Mouse (Mus musculus): ENCODE measurements around the gene Rex1bd. TPM values are rescaled to one million over a fixed set of nuclear protein-coding genes. Genes with fewer than 3 reads are reported as not detected.
A peak's percentile ranks its signal among the peaks of the same experiment; 100 is the strongest.
"Not testable (repeated sequence)": the region's sequence is repeated elsewhere in the genome, so short reads cannot be mapped to it uniquely, and the experiment has no call there.

Rex1bd gene
- polyA plus RNA-seq, 1 experiment = 86.2 TPM

- WGBS = 84% methylated on average over 2 of the region's 2 CpGs
- no peak for DNase-seq (ENCODE audit: low read depth in 1 of 2, low spot score in 2 of 2)
- no peak overlapping the region for H3K4me3 ChIP-seq (ENCODE audit: extremely low read depth, insufficient read depth, insufficient read length)
- H3K4me1 ChIP-seq (ENCODE audit: control insufficient read depth, insufficient read depth, insufficient read length) = peaks cover 13% of the 10 kb centered on the region; the same call in 1 of the 2 replicates
- H3K27me3 ChIP-seq (ENCODE audit: control insufficient read depth, insufficient read depth, low read length) = no peaks in the 10 kb centered on the region
- peaks cover 16% of the 10 kb centered on the region; the same call in 1 of the 2 replicates for H3K36me3 ChIP-seq (ENCODE audit: control insufficient read depth, insufficient read depth, low read length)
- TF ChIP-seq POLR2A (IDR thresholded peaks at IDR 0.05; ENCODE audit: low read depth, low read length) (no peak), CTCF (IDR thresholded peaks at IDR 0.05; ENCODE audit: extremely low read depth, insufficient read depth, insufficient read length, insufficient replicate concordance) (no peak)
- H3K27ac ChIP-seq (ENCODE audit: insufficient read depth, low read length) = no peak overlapping the region
Observed at GRCm38 (mm10) chr8:70511770-70512169, 5.2 kb upstream of the Rex1bd start.

- Histone ChIP-seq H3K4me1 (ENCODE audit: control insufficient read depth, insufficient read depth, insufficient read length) (peaks cover 13% of the 10 kb centered on the region; the same call in 1 of the 2 replicates), H3K36me3 (ENCODE audit: control insufficient read depth, insufficient read depth, low read length) (peaks cover 15% of the 10 kb centered on the region; the same call in 1 of the 2 replicates), H3K4me3 (ENCODE audit: extremely low read depth, insufficient read depth, insufficient read length) (peak overlapping the region; percentile 91; the same call in 1 of the 2 replicates)
- DNase-seq (ENCODE audit: low read depth in 1 of 2, low spot score in 2 of 2); H3K27me3 ChIP-seq (ENCODE audit: control insufficient read depth, insufficient read depth, low read length); H3K27ac ChIP-seq (ENCODE audit: insufficient read depth, low read length): not testable (repeated sequence)
- 46% methylated on average over 6 of the region's 6 CpGs for WGBS
Observed at GRCm38 (mm10) chr8:70511174-70511573, 4.6 kb upstream of the Rex1bd start.

GRCm38 (mm10) chr8:70510228-70510915 lies 3.8 kb upstream of the Rex1bd start, which contains the start of gene Uba52:
Uba52 (minus strand) TSS chr8:70510801.
- under 1% methylated on average over 72 of the region's 74 CpGs for WGBS
- H3K36me3 ChIP-seq (ENCODE audit: control insufficient read depth, insufficient read depth, low read length) = peaks cover 14% of the 10 kb centered on the region; the same call in 1 of the 2 replicates
- TF ChIP-seq POLR2A (IDR thresholded peaks at IDR 0.05; ENCODE audit: low read depth, low read length) = peak; percentile 65
- no peak for TF ChIP-seq CTCF (IDR thresholded peaks at IDR 0.05; ENCODE audit: extremely low read depth, insufficient read depth, insufficient read length, insufficient replicate concordance)

GRCm38 (mm10) chr8:70509281-70509952 lies 2.9 kb upstream of the Rex1bd start:
- no peaks in the 10 kb centered on the region for H3K27me3 ChIP-seq (ENCODE audit: control insufficient read depth, insufficient read depth, low read length)
- peaks cover 18% of the 10 kb centered on the region for H3K4me1 ChIP-seq (ENCODE audit: control insufficient read depth, insufficient read depth, insufficient read length)
- H3K27ac ChIP-seq (ENCODE audit: insufficient read depth, low read length) = peak overlapping the region; percentile 46; the same call in 1 of the 2 replicates
- H3K36me3 ChIP-seq (ENCODE audit: control insufficient read depth, insufficient read depth, low read length) = peaks cover 14% of the 10 kb centered on the region; the same call in 1 of the 2 replicates
- TF ChIP-seq CTCF (IDR thresholded peaks at IDR 0.05; ENCODE audit: extremely low read depth, insufficient read depth, insufficient read length, insufficient replicate concordance) (no peak), POLR2A (IDR thresholded peaks at IDR 0.05; ENCODE audit: low read depth, low read length) (no peak)
- 10% methylated on average over 25 of the region's 25 CpGs for WGBS
- peak overlapping the region; percentile 91 for H3K4me3 ChIP-seq (ENCODE audit: extremely low read depth, insufficient read depth, insufficient read length)
- DNase-seq (ENCODE audit: low read depth in 1 of 2, low spot score in 2 of 2) = no peak

More at GRCm38 (mm10) chr8:70510228-70510915, 3.8 kb upstream of the Rex1bd start, which contains the start of gene Uba52:
- peak; percentile 92 to 96 for DNase-seq (ENCODE audit: low read depth in 1 of 2, low spot score in 2 of 2)
- Histone ChIP-seq H3K27me3 (ENCODE audit: control insufficient read depth, insufficient read depth, low read length) (no peaks in the 10 kb centered on the region), H3K4me1 (ENCODE audit: control insufficient read depth, insufficient read depth, insufficient read length) (peaks cover 18% of the 10 kb centered on the region), H3K27ac (ENCODE audit: insufficient read depth, low read length) (peak within 1 kb of the TSS; percentile 96), H3K4me3 (ENCODE audit: extremely low read depth, insufficient read depth, insufficient read length) (peak within 1 kb of the TSS; percentile 91)

- peaks cover 8% of the 10 kb centered on the region; the same call in 1 of the 2 replicates for H3K36me3 ChIP-seq (ENCODE audit: control insufficient read depth, insufficient read depth, low read length)
- H3K4me3 ChIP-seq (ENCODE audit: extremely low read depth, insufficient read depth, insufficient read length) = no peak overlapping the region
- no peak for DNase-seq (ENCODE audit: low read depth in 1 of 2, low spot score in 2 of 2)
- H3K27me3 ChIP-seq (ENCODE audit: control insufficient read depth, insufficient read depth, low read length) = no peaks in the 10 kb centered on the region
- H3K27ac ChIP-seq (ENCODE audit: insufficient read depth, low read length) = no peak overlapping the region
- WGBS = 80% methylated on average over 5 of the region's 5 CpGs
- TF ChIP-seq CTCF (IDR thresholded peaks at IDR 0.05; ENCODE audit: extremely low read depth, insufficient read depth, insufficient read length, insufficient replicate concordance) (no peak), POLR2A (IDR thresholded peaks at IDR 0.05; ENCODE audit: low read depth, low read length) (no peak)
- peaks cover 19% of the 10 kb centered on the region for H3K4me1 ChIP-seq (ENCODE audit: control insufficient read depth, insufficient read depth, insufficient read length)
Observed at GRCm38 (mm10) chr8:70507027-70507393, 458 bp upstream of the Rex1bd start.

- TF ChIP-seq POLR2A (IDR thresholded peaks at IDR 0.05; ENCODE audit: low read depth, low read length) = no peak
- TF ChIP-seq CTCF (IDR thresholded peaks at IDR 0.05; ENCODE audit: extremely low read depth, insufficient read depth, insufficient read length, insufficient replicate concordance) = no peak
- H3K4me1 ChIP-seq (ENCODE audit: control insufficient read depth, insufficient read depth, insufficient read length) = peaks cover 20% of the 10 kb centered on the region
- H3K4me3 ChIP-seq (ENCODE audit: extremely low read depth, insufficient read depth, insufficient read length) = peak overlapping the region; percentile 72
- no peaks in the 10 kb centered on the region; the same call in 1 of the 2 replicates for H3K27me3 ChIP-seq (ENCODE audit: control insufficient read depth, insufficient read depth, low read length)
- DNase-seq (ENCODE audit: low read depth in 1 of 2, low spot score in 2 of 2) = no peak
- peak overlapping the region; percentile 62 for H3K27ac ChIP-seq (ENCODE audit: insufficient read depth, low read length)
- peaks cover 8% of the 10 kb centered on the region; the same call in 1 of the 2 replicates for H3K36me3 ChIP-seq (ENCODE audit: control insufficient read depth, insufficient read depth, low read length)
- WGBS = 49% methylated on average over 32 of the region's 32 CpGs
Observed at GRCm38 (mm10) chr8:70505698-70506327, 739 bp downstream of the Rex1bd start.
